Mouse (Mus musculus) embryo, embryonic 11 days (tissue): ENCODE results near the gene Gfod1.

Experiments used
- DNase-seq: peaks from one replicate; pipeline ENCODE4 v3.0.0-alpha.2; 2015

Gene Gfod1

GRCm38 (mm10) chr13:43228141-43228540 lies 75.8 kb downstream of the Gfod1 start:
- no peak for DNase-seq

- no peak for DNase-seq
Measured at GRCm38 (mm10) chr13:43226041-43226440, 77.9 kb downstream of the Gfod1 start.

GRCm38 (mm10) chr13:43225161-43225560 lies 78.8 kb downstream of the Gfod1 start:
- DNase-seq = no peak

GRCm38 (mm10) chr13:43222084-43222483 lies 81.9 kb downstream of the Gfod1 start:
- peak; percentile 48 for DNase-seq

DNA sequence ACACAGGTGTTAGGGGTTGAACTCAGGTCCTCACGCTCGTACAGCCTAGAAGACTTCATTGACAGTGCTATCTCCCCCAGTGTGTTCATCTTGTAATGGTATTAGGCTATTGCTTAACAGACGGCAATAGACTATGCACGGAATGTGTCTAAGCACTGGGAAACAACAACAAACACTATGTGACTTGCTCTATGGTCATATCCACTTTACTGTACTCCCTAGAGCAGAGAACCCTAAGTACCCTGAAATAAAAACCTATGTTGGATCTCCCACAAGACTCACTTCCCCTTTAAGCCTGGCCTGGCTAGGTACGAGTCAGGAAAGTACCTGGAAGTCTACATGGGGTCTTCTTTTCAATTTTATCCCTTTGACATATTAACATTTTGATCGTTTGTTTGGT lies 82.7 kb downstream of the Gfod1 start:
- DNase-seq = no peak

GRCm38 (mm10) chr13:43220635-43221034 lies 83.3 kb downstream of the Gfod1 start:
- no peak for DNase-seq

DNA sequence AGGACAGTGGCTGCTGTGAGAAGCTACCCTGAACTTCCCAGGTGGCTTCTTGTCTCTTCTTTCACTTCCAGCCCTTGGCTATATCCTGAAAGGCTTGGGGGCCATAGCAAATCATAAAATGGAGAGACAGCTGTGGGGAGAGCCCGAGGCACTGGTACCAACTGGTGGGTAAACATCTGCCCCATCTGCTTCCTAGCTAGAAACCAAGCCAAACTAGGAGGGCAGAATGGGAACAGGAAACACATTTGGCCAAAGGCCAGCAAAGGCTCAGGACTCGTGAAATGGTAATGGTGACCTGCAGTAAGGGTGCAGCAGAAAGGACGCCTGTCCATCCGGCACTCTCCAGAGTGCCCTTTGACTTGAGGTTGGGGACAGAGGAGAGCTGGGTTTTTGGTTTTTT lies 85.2 kb downstream of the Gfod1 start:
- DNase-seq = no peak

DNA sequence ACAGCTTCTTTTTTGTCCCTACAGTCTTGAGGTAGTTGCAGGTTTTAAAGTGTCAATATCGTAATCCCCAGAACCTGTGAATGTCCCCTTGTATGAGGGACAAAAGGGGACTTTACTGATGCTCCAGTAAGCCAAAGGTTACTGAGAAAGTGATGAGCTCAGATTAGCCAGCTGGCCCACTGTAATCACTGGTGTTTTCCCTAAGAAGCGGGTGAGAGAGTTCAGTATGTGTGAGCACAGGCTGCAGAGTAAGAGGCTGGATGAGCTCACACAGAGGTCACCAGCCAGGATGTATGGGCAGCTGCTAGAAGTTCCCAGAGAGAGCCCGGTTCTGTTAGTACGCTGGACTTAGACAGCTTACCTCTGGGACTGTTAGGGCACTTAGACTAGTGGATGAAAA lies 85.7 kb downstream of the Gfod1 start:
- no peak for DNase-seq

- DNase-seq = no peak
Measured at GRCm38 (mm10) chr13:43217686-43218085, 86.3 kb downstream of the Gfod1 start.

- DNase-seq = no peak
Measured at GRCm38 (mm10) chr13:43217059-43217458, 86.9 kb downstream of the Gfod1 start.

DNA sequence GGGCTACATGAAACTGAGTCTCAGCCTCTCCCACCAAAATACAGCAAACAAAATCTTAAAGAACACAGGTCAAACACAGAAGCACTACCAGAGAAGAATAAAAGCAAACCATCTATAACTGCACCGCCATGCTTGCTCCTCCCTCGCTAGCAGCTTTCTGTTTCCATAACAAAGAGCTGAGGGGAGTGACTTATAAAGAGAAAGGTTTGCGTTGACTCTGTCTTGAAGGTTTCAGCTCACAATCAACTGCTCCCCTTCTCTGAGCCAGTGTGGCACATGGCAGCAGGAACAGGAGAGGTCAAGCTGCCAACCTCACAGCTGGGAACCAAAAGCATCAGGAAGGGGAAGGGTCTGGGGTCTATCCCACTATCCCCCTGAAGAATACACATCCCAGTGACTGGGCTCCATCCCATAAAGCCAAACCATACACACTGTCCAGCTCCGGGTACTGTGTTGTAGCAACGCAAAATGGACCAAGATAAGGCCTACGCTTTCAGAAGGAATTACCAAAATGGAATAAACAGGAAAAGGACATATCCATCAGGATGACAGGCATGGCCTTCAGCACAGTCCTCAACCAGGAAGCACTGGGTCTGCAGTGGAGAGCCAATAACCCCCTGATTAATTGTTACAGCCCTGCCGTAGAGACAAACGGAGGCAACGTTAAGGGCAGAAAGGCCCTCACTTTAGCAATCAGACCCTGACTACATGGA lies 87.8 kb downstream of the Gfod1 start:
- DNase-seq = no peak

DNA sequence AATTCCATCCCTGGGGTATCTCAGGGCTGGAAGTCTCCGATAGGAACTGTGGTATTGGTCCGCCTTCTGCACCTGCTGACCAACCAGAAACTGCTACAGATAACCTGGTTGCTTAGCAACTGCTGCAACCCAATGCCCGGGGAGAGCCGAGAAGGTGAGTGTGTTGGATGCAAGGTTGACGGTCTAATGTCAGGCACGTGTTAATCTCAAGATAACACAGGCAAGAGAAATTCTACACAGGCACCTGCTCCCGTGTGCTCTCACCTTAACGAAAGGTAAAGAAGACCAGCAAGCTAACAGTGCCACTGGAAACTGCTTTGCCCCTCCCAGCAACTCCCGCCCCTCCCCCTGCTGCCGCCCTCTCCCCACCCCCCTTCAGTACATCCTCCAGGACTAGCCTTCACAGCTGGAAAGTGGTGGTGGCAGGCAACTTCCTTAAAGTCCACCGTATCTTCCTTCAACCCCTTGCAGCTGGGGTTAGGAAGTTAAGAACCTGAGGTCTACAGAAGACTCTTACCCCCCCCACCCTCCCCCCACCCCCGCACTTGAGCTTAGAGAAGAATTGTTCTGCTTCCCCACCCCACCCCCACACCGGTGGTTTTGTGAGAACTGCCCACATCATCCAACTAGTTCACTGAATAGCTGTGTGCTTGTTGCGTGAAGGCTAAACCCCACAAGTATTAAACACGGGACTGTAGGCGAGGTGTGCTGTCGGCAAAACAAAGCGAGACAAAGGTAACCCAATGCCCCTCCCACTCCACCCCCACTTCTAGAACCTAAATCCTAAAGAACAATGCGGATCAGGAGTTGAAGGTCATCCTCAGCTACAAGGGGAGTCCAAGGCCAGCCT lies 88.6 kb downstream of the Gfod1 start:
- DNase-seq = peak; percentile 52

DNA sequence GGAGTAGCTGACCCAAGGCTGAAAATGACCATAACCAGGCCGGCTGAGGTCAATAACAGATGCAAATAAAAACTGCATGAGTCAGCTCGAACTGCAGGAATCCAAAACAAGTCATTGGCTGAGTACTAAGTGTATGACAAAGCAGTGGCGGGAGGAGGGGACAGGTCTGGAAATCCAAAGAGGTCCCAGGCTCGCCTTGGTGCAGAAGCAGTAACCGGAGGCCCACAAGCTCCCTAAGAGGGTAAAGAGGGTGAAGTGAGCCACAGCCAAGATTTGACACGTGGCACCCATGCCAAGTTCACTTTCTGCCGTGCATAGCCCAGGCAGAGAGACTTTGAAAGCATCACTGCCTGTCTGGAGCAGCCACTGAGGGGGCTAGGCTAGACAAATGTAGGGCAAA lies 91.6 kb downstream of the Gfod1 start:
- no peak for DNase-seq

DNA sequence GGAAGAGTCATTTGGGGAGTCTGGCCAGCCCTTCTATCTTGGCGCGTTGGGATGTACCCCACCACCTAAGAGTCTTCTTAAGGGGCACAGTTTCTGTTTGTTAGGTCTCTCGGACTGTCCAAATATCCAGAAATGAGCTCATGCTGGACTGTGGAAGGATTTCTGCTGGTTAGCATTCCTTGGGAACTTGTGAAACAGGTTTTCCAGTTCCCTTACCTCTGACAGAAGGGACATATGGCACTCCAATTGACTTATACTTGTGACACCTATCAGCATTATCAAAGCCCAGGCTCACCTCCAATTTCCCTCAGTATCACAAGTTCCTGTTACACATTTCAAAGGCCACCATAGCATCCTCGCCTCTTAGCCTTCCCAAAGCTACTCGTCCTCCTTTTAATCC lies 93.0 kb downstream of the Gfod1 start:
- no peak for DNase-seq

DNA sequence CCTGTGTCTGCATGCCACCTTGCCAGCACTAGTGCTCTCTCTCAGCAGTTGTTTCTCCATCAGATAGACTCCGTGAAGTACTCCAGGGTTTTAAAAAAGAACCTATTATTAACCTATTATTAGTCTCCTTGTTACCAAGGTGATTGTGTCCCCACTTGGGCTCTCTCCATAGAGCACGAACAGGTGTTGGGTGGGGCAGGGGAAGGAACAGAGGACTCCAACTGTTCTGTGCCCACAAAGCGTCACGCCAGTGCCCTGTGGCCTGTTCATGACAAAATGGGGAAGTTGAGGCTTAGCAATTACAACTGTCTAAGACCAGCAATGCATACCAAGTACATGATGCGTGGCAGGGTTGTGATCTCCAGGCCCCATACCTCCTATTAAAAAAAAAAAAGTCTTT lies 94.4 kb downstream of the Gfod1 start:
- no peak for DNase-seq

DNA sequence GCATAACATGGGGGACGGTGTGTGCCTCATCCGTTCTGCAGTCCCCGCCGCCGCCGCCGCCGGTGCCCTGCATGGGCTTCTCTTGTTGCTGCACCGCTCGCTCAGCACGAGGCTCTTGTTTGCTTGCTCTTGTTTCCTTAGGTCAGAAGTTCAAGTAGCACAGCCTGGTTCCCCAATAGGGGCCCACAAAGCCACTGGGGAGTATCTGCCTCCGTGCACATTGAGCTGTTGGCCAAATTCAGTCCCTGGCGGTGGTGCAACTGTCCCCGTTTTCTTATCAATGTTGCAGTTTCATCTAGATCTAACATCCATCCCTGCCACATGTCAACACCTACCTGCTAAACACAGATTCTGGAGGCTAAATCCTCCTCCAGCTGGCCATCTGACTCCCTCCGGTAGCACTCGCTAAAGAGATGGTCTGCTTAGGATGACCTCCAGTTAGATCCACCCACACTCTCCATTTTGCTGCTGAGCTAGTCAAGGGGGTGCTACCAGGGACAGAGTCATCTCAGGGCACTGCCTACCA lies 95.0 kb downstream of the Gfod1 start:
- peak; percentile 15 for DNase-seq

DNA sequence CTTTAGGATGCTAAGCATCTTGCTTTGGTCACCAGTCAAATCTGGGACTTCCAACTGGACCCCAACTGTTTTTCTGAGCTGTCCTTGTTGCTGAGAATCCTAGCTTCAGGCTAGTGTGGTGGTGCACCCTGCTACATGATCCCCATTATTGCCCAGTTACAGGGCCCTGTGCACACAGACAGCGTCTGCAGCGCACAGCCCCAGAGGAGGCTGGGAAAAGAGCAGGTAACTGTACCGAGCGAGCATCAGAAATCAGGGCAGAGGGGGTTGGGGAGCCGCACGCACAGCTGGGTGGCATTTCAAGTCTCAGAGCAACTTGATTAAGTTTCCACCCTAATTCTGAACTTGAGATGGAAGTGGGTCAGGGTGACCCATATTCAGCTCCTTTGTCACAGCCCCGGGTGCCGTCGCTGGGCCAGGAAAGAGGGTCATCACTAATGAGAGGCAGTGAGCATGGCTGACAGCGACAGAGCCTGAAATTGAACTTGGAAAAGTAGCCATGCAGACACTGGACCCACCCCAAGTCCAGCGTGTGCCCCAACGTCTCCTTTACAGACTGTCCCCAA lies 97.8 kb downstream of the Gfod1 start:
- no peak for DNase-seq

GRCm38 (mm10) chr13:43203641-43204040 lies 100.3 kb downstream of the Gfod1 start:
- no peak for DNase-seq

DNA sequence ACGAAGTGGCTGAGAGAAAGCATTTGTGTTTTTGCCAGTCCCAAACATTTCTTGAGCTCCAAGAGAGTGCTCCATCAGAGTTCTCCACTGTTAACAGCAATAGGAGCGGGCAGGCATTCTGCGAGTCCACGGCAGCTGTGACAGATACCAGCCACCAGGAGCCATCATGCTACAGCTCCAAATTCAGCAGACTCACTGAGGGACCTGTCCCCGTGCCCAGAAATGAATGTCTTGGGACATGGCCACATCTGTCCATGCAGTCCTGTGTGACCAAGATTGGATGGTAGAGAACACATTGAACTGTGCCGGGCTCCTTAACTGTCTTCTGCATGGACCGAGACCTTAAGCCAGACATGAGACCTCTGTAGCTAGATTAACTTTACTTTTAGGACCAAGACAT lies 100.7 kb downstream of the Gfod1 start:
- DNase-seq = no peak

DNA sequence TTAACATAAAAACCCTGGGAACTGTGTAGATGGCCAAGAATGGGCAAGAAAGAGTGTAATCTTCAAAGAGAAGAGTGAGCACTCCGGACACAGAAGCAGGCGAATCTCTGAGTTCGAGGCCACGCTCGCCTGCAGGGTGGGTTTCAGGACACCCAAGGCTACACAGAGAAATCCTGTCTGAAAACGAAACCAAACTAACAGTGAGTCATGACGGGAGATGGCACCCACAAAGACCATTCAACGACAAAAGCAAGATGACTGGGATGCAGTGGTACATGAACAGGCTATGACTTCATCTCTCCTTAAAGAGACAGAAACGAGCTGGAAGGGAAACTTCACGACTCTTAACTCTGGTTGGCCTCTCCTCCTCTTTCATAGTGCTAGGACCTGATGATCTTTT lies 101.6 kb downstream of the Gfod1 start:
- no peak for DNase-seq

GRCm38 (mm10) chr13:43201033-43201432 lies 102.9 kb downstream of the Gfod1 start:
- peak; percentile 64 for DNase-seq

DNA sequence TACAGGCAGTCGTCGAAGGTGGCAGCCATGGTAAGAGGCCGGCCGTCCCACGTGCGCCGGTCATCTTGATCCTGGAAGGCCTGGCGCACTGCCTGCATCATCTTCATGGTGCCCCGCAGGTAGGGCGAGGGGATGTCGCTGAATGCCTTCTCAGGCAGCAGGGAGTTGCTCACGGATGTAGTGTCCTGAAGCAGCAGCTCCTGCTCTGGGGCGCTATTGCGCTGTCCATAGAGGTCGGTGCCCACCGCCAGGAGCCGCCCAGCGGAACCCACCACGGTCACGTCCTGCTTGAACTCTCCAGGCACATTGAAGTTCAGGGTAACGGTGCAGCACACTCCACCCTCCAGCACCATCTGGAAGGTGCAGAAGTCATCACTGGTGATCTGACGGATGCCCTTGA lies 103.5 kb downstream of the Gfod1 start:
- peak; percentile 38 for DNase-seq

DNA sequence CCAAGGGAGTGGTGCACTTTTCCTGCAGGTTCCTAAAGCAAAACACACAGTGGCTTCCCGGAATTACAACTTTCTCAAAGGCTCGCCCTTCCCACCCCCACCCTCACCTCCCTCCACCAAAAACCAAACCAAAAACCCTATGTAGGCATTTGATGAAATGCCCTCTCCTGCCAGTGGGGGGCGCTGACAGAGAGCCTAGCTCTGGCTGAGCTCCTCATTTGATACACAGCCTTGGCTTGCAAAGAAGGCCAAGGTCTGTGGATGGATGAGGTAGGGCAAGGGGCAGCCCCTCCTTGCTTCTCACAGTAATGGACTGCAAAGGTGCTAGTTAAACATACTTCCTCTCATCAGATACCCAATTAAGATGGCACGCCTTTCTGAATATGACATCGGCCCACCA lies 104.2 kb downstream of the Gfod1 start:
- DNase-seq = no peak

DNA sequence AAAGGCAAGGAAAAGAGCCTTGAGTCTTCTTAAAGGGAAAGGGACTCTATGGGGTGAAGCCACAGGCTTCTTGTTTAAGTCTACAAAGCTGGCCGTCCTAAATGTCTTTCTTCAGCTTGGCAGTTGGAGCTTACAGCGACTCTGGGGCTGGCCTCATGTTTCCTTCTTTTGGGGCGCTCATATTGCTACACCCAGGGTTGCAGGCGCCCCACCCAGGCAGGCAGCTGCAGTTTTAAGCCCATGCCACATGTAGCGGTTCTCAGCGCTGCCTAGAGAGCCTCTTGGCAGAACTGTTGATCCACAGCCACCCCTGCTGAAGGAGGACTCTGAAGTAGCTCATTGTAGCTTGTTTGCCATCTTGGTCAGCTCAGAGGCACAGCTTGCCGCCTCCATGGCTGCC lies 104.7 kb downstream of the Gfod1 start:
- no peak for DNase-seq
